In the genomic region with DNA sequence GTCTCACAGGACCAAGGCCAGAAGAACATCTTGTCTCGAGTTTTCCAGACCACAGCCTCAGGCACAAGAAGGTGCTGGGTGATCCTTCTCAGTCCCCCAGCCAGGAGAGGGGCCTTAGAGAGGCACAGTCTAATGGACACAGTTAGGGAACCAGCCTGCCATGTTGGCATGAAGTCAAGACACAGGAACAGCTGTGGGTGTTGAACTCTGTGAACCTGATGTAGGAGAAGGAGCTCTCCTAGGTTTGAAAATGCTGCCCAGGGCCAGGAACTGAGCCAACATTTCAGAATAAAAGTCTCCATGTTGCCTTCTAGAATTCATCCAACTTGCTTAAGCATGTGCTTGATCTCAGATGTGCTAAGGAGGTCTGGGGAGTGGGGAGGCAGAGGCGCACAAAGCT, we compare ENCODE assay signal across 13 mouse cellular contexts. TPM values are rescaled to one million over a fixed set of nuclear protein-coding genes. Genes with fewer than 3 reads are reported as not detected.
DNase-seq lines count a peak whose midpoint lies in the region.
"Had no signal": no experiment of that assay in that cellular context is flagged by ENCODE, and none has a peak within 500 bp of the region (broad histone marks: within the 10 kb centered on the region; RNA-seq: fewer than 3 reads in every experiment).

No protein-coding gene starts in this region.

- DNase-seq in cerebellum, postnatal 14 days = peak; percentile 26 to 29
- no peak for DNase-seq in cerebellum, adult 18-20 months
- peak; percentile 29 for DNase-seq in retina, postnatal 1 day
- no peak for DNase-seq in retina, embryonic 14.5 days (ENCODE audit: low spot score)
- peak; percentile 20 to 27 for DNase-seq in kidney, postnatal 4 days
- DNase-seq in testis, postnatal 10 days (ENCODE audit: low spot score) = peak; percentile 49
- DNase-seq in left cerebral cortex, postnatal 14 days (ENCODE audit: low spot score in 2 of 2) = no peak
- no peak for DNase-seq in embryo, embryonic 10.5 days (ENCODE audit: low spot score)
- DNase-seq: adrenal gland, postnatal 36 days; cerebellum, postnatal 25 days; heart, adult 18-20 months; heart, postnatal 4 days; liver, embryonic 13.5 days had no signal

- intact Hi-C loops in left cerebral cortex, postnatal 14 days (cut with DNase I) = no loop called here

RNA-seq across cellular contexts. Expression of a gene that starts 41.5 kb away (rescaled TPM):
- 100 to 1,000 TPM; 246 to 257 TPM for total RNA-seq in left cerebral cortex, postnatal 14 days (2021)

Comparison
In these comparisons a context has a peak if more than half of its experiments do, and no peak if none do; other contexts are left out.
1. DNase-seq: peak in cerebellum, postnatal 14 days (2 of 2), retina, postnatal 1 day (single experiment), kidney, postnatal 4 days (2 of 2) and testis, postnatal 10 days (single experiment); none in cerebellum, adult 18-20 months (0 of 2), retina, embryonic 14.5 days (single experiment), left cerebral cortex, postnatal 14 days (0 of 2) and embryo, embryonic 10.5 days (single experiment).